In genomic region chr3:88572835-88573234, GRCm38 (mm10) we compare ENCODE assay signal across 18 mouse cellular contexts. TPM values are rescaled to one million over a fixed set of nuclear protein-coding genes. Genes with fewer than 3 reads are reported as not detected.
"Had no signal": no experiment of that assay in that cellular context is flagged by ENCODE, and none has a peak within 500 bp of the region (broad histone marks: within the 10 kb centered on the region; RNA-seq: fewer than 3 reads in every experiment).

No protein-coding gene starts in this region.

- H3K27ac ChIP-seq: midbrain, embryonic 10.5 days; midbrain, embryonic 12.5 days; neural tube, embryonic 13.5 days; neural tube, embryonic 15.5 days had no signal

- DNase-seq: lung, adult 18-20 months; lung, embryonic 14.5 days; lung, postnatal 10 days; lung, postnatal 4 days; midbrain, embryonic 14.5 days; retina, postnatal 1 day; right cerebral cortex, adult 18-20 months; right cerebral cortex, postnatal 25 days; right cerebral cortex, postnatal 4 days; spleen, adult 18-20 months; thymus, adult 18-20 months; thymus, postnatal 25 days had no signal

- H3K27me3 ChIP-seq: midbrain, embryonic 12.5 days; neural tube, embryonic 13.5 days; neural tube, embryonic 15.5 days had no signal

- H3K9me3 ChIP-seq: midbrain, embryonic 10.5 days; midbrain, embryonic 12.5 days; neural tube, embryonic 13.5 days; neural tube, embryonic 15.5 days had no signal

- H3K4me3 ChIP-seq: midbrain, embryonic 10.5 days; midbrain, embryonic 12.5 days; myocyte; neural tube, embryonic 13.5 days; neural tube, embryonic 15.5 days had no signal

- H3K4me1 ChIP-seq: midbrain, embryonic 10.5 days; midbrain, embryonic 12.5 days; neural tube, embryonic 13.5 days; neural tube, embryonic 15.5 days had no signal

- H3K9ac ChIP-seq: lung, embryonic 14.5 days; midbrain, embryonic 12.5 days; neural tube, embryonic 13.5 days; neural tube, embryonic 15.5 days had no signal

RNA-seq across cellular contexts. Expression of gene Rab25, which starts 24.7 kb away (rescaled TPM):
- total RNA-seq: megakaryocyte, adult 5-6 weeks had no signal
- polyA plus RNA-seq: midbrain, embryonic 14.5 days; neural tube, embryonic 13.5 days had no signal
